Mouse (Mus musculus) limb, embryonic 14.5 days (tissue): ENCODE data around the gene Pdcd2l. TPM values are rescaled to one million over a fixed set of nuclear protein-coding genes. Genes with fewer than 3 reads are reported as not detected.

Experiments
- ATAC-seq: fragments of 200-750 bp; cut with Nextera tagmentation; 2 replicates; pipeline ENCODE4 v1.8.0; 2017; ENCODE audit warnings: low read depth, moderate number of reproducible peaks, moderate TSS enrichment; ENCODE audit not compliant: low FRiP score
- DNase-seq: peaks from one replicate; pipeline ENCODE4 v3.0.0-alpha.2; 2015; ENCODE audit warnings: low spot score
- H3K27ac ChIP-seq: fragments of 300-500 bp; sonication (generic); replicated peaks from 2 replicates; pipeline ENCODE4 v1.5.1; 2014; ENCODE audit warnings: low read depth, mild to moderate bottlenecking, low read length, moderate library complexity, mixed read lengths
- H3K27me3 ChIP-seq: fragments of 300-500 bp; sonication (generic); 2 replicates; pipeline ENCODE4 v1.6.1; 2014; ENCODE audit warnings: low read length, mixed read lengths; ENCODE audit not compliant: control insufficient read depth, insufficient read depth
- H3K36me3 ChIP-seq: fragments of 300-500 bp; sonication (generic); 2 replicates; pipeline ENCODE4 v1.6.1; 2014; ENCODE audit warnings: mild to moderate bottlenecking, low read length, moderate library complexity, mixed read lengths; ENCODE audit not compliant: control insufficient read depth, insufficient read depth
- H3K4me1 ChIP-seq: fragments of 300-500 bp; sonication (generic); 2 replicates; pipeline ENCODE4 v1.6.1; 2014; ENCODE audit warnings: antibody characterized with exemption, low read length, mixed read lengths; ENCODE audit not compliant: control insufficient read depth, insufficient read depth
- H3K4me2 ChIP-seq: fragments of 300-500 bp; sonication (generic); replicated peaks from 2 replicates; pipeline ENCODE4 v1.6.1; 2014; ENCODE audit warnings: low read depth, mild to moderate bottlenecking, low read length, moderate library complexity; ENCODE audit not compliant: severe bottlenecking
- H3K4me3 ChIP-seq: fragments of 300-500 bp; sonication (generic); replicated peaks from 2 replicates; pipeline ENCODE4 v1.5.1; 2014; ENCODE audit warnings: low read length
- H3K9ac ChIP-seq: fragments of 300-500 bp; sonication (generic); 2 replicates; pipeline ENCODE4 v1.6.1; 2014; ENCODE audit warnings: mild to moderate bottlenecking, low read depth, low read length, moderate library complexity; ENCODE audit not compliant: severe bottlenecking
- H3K9me3 ChIP-seq: fragments of 300-500 bp; sonication (generic); 2 replicates; pipeline ENCODE4 v1.6.1; 2016; ENCODE audit warnings: low read length; ENCODE audit not compliant: control insufficient read depth
- POLR2A ChIP-seq: fragments of 200-500 bp; IDR thresholded peaks from 2 replicates; pipeline ENCODE4 v1.8.0; 2012; ENCODE audit warnings: inconsistent platforms, mild to moderate bottlenecking, moderate library complexity, borderline replicate concordance; ENCODE audit not compliant: insufficient read depth, insufficient read length; ENCODE audit errors: extremely low read depth
- WGBS: fragments of 180-500 bp; shearing (Covaris S2); extraction: QIAGEN DNeasy Blood & Tissue Kit; methylation state at CpG from one replicate; pipeline ENCODE4 v1.1.7; 2014; 5-methylcytosine and 5-hydroxymethylcytosine counted together
- polyA plus RNA-seq, 2 experiments: library from polyadenylated mRNA; depleted of rRNA in 1 of 2; stranded (reverse) in 1 of 2; unstranded in 1 of 2; fragments of >200 nt; fragmentation: Nextera tagmentation in 1 of 2; extraction: Ambion mirVana in 1 of 2; gene quantifications; 2 replicates each; pipeline versions ENCODE4 v1.2.1 to v1.2.3; 2012 to 2014

Pdcd2l gene
- polyA plus RNA-seq, 2 experiments = 44.5 to 57.1 TPM

- Histone ChIP-seq H3K4me3 (peak overlapping the region; percentile 48), H3K36me3 (peaks cover 36% of the 10 kb centered on the region), H3K4me1 (peaks cover 8% of the 10 kb centered on the region; the same call in 1 of the 2 replicates), H3K9ac (peak overlapping the region; percentile 49), H3K4me2 (peak overlapping the region; percentile 69), H3K9me3 (no peaks in the 10 kb centered on the region), H3K27ac (peak overlapping the region; percentile 90), H3K27me3 (no peaks in the 10 kb centered on the region)
- TF ChIP-seq POLR2A = no peak
- ATAC-seq (no peak), DNase-seq (peak; percentile 24)
- WGBS = under 1% methylated on average over 17 of the region's 17 CpGs
Measured at GRCm38 (mm10) chr7:34234610-34235561, 38.4 kb upstream of the Pdcd2l start.

- Histone ChIP-seq H3K4me3 (peak overlapping the region; percentile 48), H3K27ac (peak overlapping the region; percentile 91), H3K4me2 (peak overlapping the region; percentile 69), H3K9me3 (no peaks in the 10 kb centered on the region), H3K9ac (peak overlapping the region; percentile 61), H3K27me3 (no peaks in the 10 kb centered on the region), H3K4me1 (peaks cover 11% of the 10 kb centered on the region; the same call in 1 of the 2 replicates), H3K36me3 (peaks cover 27% of the 10 kb centered on the region)
- DNase-seq (peak; percentile 96), ATAC-seq (peak; percentile 95)
- peak; percentile 75; the same call in 1 of the 2 replicates for TF ChIP-seq POLR2A
- WGBS = under 1% methylated on average over 45 of the region's 46 CpGs
Measured at GRCm38 (mm10) chr7:34233909-34234609, 37.6 kb upstream of the Pdcd2l start.

- H3K36me3 ChIP-seq = peaks cover 20% of the 10 kb centered on the region
- no peak for TF ChIP-seq POLR2A
- DNase-seq (no peak), ATAC-seq (no peak)
- peak overlapping the region; percentile 69 for H3K4me2 ChIP-seq
- peak overlapping the region; percentile 48 for H3K4me3 ChIP-seq
- no peaks in the 10 kb centered on the region for H3K9me3 ChIP-seq
- 43% methylated on average over 7 of the region's 7 CpGs for WGBS
- H3K9ac ChIP-seq = peak overlapping the region; percentile 61
- peak overlapping the region; percentile 91 for H3K27ac ChIP-seq
- peaks cover 15% of the 10 kb centered on the region for H3K4me1 ChIP-seq
- no peaks in the 10 kb centered on the region for H3K27me3 ChIP-seq
Measured at GRCm38 (mm10) chr7:34232785-34233725, 36.6 kb upstream of the Pdcd2l start.

GRCm38 (mm10) chr7:34230116-34230515 lies 33.7 kb upstream of the Pdcd2l start, which contains the start of gene Gpi1:
TSS of gene Gpi1 (minus strand) at chr7:34230336.
- peak; percentile 90 for DNase-seq
- Histone ChIP-seq H3K27me3 (no peaks in the 10 kb centered on the region), H3K4me2 (peak within 1 kb of the TSS; percentile 76), H3K27ac (peak within 1 kb of the TSS; percentile 73), H3K4me1 (peaks cover 15% of the 10 kb centered on the region), H3K36me3 (peaks cover 32% of the 10 kb centered on the region), H3K9me3 (no peaks in the 10 kb centered on the region), H3K9ac (peak within 1 kb of the TSS; percentile 67), H3K4me3 (peak within 1 kb of the TSS; percentile 76)
- peak; percentile 67; the same call in 1 of the 2 replicates for TF ChIP-seq POLR2A
- 2% methylated on average over 37 of the region's 39 CpGs for WGBS
- ATAC-seq = peak; percentile 67
